Comparison of ENCODE assay signal across 19 mouse cellular contexts in the genomic region with DNA sequence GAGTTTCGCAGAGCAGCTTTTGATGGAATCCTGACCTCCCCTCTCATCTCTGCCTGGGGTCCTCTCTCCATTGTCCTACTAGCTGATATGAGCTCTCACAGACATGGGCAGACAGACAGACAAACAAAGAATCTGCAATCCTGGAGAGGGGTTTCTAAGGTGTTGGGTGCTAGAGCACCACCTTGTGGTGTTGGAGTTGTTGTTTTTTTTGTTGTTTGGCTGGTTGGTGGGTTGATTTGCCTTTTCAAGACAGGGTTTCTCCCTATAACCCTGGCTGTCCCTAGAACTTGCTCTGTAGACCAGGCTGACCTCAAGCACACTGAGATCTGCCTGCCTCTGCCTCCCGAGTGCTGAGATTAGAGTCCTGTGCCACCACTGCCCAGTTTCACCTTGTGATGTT. TPM values are rescaled to one million over a fixed set of nuclear protein-coding genes. Genes with fewer than 3 reads are reported as not detected.
DNase-seq lines count a peak whose midpoint lies in the region; ATAC-seq and TF ChIP-seq lines count a peak whose summit lies in the region.
"Had no signal": no experiment of that assay in that cellular context is flagged by ENCODE, and none has a peak within 500 bp of the region (broad histone marks: within the 10 kb centered on the region; RNA-seq: fewer than 3 reads in every experiment).

No protein-coding gene starts in this region.

- no peak for TF ChIP-seq POLR2A in cerebellum, adult 2 months (IDR thresholded peaks at IDR 0.05; ENCODE audit: borderline replicate concordance, insufficient read depth, low read length)

- POLR2A ChIA-PET in Patski (lab: Charles Lee) = no interaction called here

- peaks cover 9% of the 10 kb centered on the region for H3K27me3 ChIP-seq in kidney, postnatal 0 days (ENCODE audit: insufficient read depth, low read length)
- H3K27me3 ChIP-seq in Patski = peaks cover 40% of the 10 kb centered on the region
- no peaks in the 10 kb centered on the region for H3K27me3 ChIP-seq in cerebellum, adult 2 months (ENCODE audit: control insufficient read depth, insufficient read depth, low read length)

- CTCF ChIA-PET in Patski (lab: Charles Lee) = interaction anchor here (0.9 to 1.3 kb wide), 6 partner anchors 9 to 167 kb away, joined by 3 to 4 read pairs (median 3); no protein-coding TSS in a partner anchor

- no peaks in the 10 kb centered on the region for H3K9me3 ChIP-seq in kidney, postnatal 0 days (replicated peaks; ENCODE audit: low read length)
- H3K9me3 ChIP-seq: embryonic facial prominence, embryonic 13.5 days; limb, embryonic 13.5 days had no signal

- no peak overlapping the region for H3K4me2 ChIP-seq in kidney, postnatal 0 days (ENCODE audit: low read length)
- H3K4me2 ChIP-seq: embryonic facial prominence, embryonic 13.5 days; limb, embryonic 13.5 days had no signal

- DNase-seq in kidney, postnatal 0 days (ENCODE audit: low spot score) = no peak
- DNase-seq in kidney, adult 18-20 months = no peak
- DNase-seq in thymus, postnatal 0 days (ENCODE audit: low spot score) = peak; percentile 20
- no peak for DNase-seq in thymus, postnatal 10 days (ENCODE audit: low spot score in 2 of 2)
- no peak for DNase-seq in Patski (ENCODE audit: low read depth, low spot score)
- no peak for DNase-seq in cerebellum, adult 2 months
- DNase-seq in cerebellum, postnatal 10 days = no peak
- DNase-seq: cerebellum, postnatal 14 days; heart, postnatal 36 days; kidney, postnatal 36 days; layer of hippocampus, postnatal 36 days; lung, adult 18-20 months; right cerebral cortex, postnatal 25 days; thymus, postnatal 14 days had no signal

- TF ChIP-seq CTCF in kidney, postnatal 0 days (IDR thresholded peaks at IDR 0.05; ENCODE audit: low read depth) = peak; percentile 44
- TF ChIP-seq CTCF in Patski (IDR thresholded peaks at IDR 0.05) = peak; percentile 57
- TF ChIP-seq CTCF in cerebellum, adult 2 months (IDR thresholded peaks at IDR 0.05; ENCODE audit: borderline replicate concordance, insufficient read depth, low read depth, low read length) = no peak

- no peaks in the 10 kb centered on the region for H3K36me3 ChIP-seq in kidney, postnatal 0 days (ENCODE audit: insufficient read depth, low read length)
- H3K36me3 ChIP-seq: embryonic facial prominence, embryonic 13.5 days; forebrain, embryonic 10.5 days; limb, embryonic 13.5 days had no signal

- H3K9ac ChIP-seq in kidney, postnatal 0 days (ENCODE audit: low read depth, low read length) = no peak overlapping the region
- H3K9ac ChIP-seq: embryonic facial prominence, embryonic 13.5 days; limb, embryonic 13.5 days had no signal

- H3K4me1 ChIP-seq in kidney, postnatal 0 days (replicated peaks; ENCODE audit: insufficient read depth, low read length) = peaks cover 5% of the 10 kb centered on the region; the same call in 1 of the 2 replicates
- H3K4me1 ChIP-seq in cerebellum, adult 2 months (ENCODE audit: control insufficient read depth, insufficient read depth, low read length) = no peaks in the 10 kb centered on the region; the same call in 1 of the 2 replicates

- no peak for ATAC-seq in kidney, postnatal 0 days (replicated peaks; ENCODE audit: low FRiP score, low read depth)
- no peak for ATAC-seq in Patski
- ATAC-seq: inflammation-experienced regulatory T-cells, adult 6 months had no signal

- H3K4me3 ChIP-seq in kidney, postnatal 0 days (replicated peaks; ENCODE audit: low read depth, low read length) = no peak overlapping the region
- no peak overlapping the region for H3K4me3 ChIP-seq in cerebellum, adult 2 months (replicated peaks; ENCODE audit: insufficient read depth, low read depth, low read length)
- H3K4me3 ChIP-seq: embryonic facial prominence, embryonic 13.5 days; forebrain, embryonic 10.5 days; limb, embryonic 13.5 days; megakaryocyte, embryonic 14.5 days had no signal

- 65% methylated on average over 2 of the region's 2 CpGs for WGBS in kidney, postnatal 0 days
- WGBS in cerebellum, adult 2 months = 82% methylated on average over 2 of the region's 2 CpGs

- in situ Hi-C loops in Patski (cut with MboI; ENCODE audit: low pct_unique_long_range_greater_than_20kb) = loop anchor here (5.0 kb wide), 2 partner anchors 82 to 157 kb away; no protein-coding TSS in a partner anchor

- H3K27ac ChIP-seq in kidney, postnatal 0 days = no peak overlapping the region
- no peak overlapping the region for H3K27ac ChIP-seq in cerebellum, adult 2 months (ENCODE audit: insufficient read depth, low read length)
- H3K27ac ChIP-seq: embryonic facial prominence, embryonic 13.5 days; forebrain, embryonic 10.5 days; limb, embryonic 13.5 days had no signal

RNA-seq across cellular contexts. Expression of a gene that starts 3.1 kb away (rescaled TPM):
- 2.2 and 2.7 TPM in 2 replicates for polyA plus RNA-seq in kidney, postnatal 0 days (2015; fragmentation: Nextera tagmentation; extraction: Ambion mirVana)
- 0.70 and 0.91 TPM in 2 replicates for polyA plus RNA-seq in thymus, postnatal 0 days (2015; fragmentation: Nextera tagmentation; extraction: Ambion mirVana)
- polyA plus RNA-seq in Patski (2021) = 0.28 TPM
- polyA plus RNA-seq in cerebellum, adult 2 months (2012; rRNA removed) = 77.8 and 91.5 TPM in 2 replicates

RNA-seq across cellular contexts. Expression of a gene that starts 17.9 kb away (rescaled TPM):
- polyA plus RNA-seq in kidney, postnatal 0 days (2015; fragmentation: Nextera tagmentation; extraction: Ambion mirVana) = not detected in 2 replicates
- polyA plus RNA-seq in thymus, postnatal 0 days (2015; fragmentation: Nextera tagmentation; extraction: Ambion mirVana) = 0.13 and 0.28 TPM in 2 replicates
- polyA plus RNA-seq in Patski (2021) = not detected
- not detected in 2 replicates for polyA plus RNA-seq in cerebellum, adult 2 months (2012; rRNA removed)
- polyA plus RNA-seq: embryonic facial prominence, embryonic 13.5 days; forebrain, embryonic 10.5 days; inflammation-experienced regulatory T-cells, adult 6 months; limb, embryonic 13.5 days had no signal

RNA-seq across cellular contexts. Expression of a gene that starts 31.4 kb away (rescaled TPM):
- polyA plus RNA-seq in kidney, postnatal 0 days (2015; fragmentation: Nextera tagmentation; extraction: Ambion mirVana) = not detected in 2 replicates
- not detected in 2 replicates for polyA plus RNA-seq in thymus, postnatal 0 days (2015; fragmentation: Nextera tagmentation; extraction: Ambion mirVana)
- polyA plus RNA-seq in Patski (2021) = not detected
- not detected in 2 replicates for polyA plus RNA-seq in cerebellum, adult 2 months (2012; rRNA removed)
- polyA plus RNA-seq: embryonic facial prominence, embryonic 13.5 days; forebrain, embryonic 10.5 days; inflammation-experienced regulatory T-cells, adult 6 months; limb, embryonic 13.5 days had no signal

RNA-seq across cellular contexts. Expression of a gene that starts 37.4 kb away (rescaled TPM):
- 5.4 and 5.9 TPM in 2 replicates for polyA plus RNA-seq in kidney, postnatal 0 days (2015; fragmentation: Nextera tagmentation; extraction: Ambion mirVana)
- 7.6 and 7.7 TPM in 2 replicates for polyA plus RNA-seq in thymus, postnatal 0 days (2015; fragmentation: Nextera tagmentation; extraction: Ambion mirVana)
- 0.05 TPM for polyA plus RNA-seq in Patski (2021)
- polyA plus RNA-seq in cerebellum, adult 2 months (2012; rRNA removed) = 1.3 and 1.4 TPM in 2 replicates

Comparison
In these comparisons a context has a peak if more than half of its experiments do, and no peak if none do; other contexts are left out.
1. RNA of a gene that starts 3.1 kb away (polyA plus RNA-seq): 77.8 to 91.5 TPM in cerebellum, adult 2 months; 2.2 to 2.7 TPM in kidney, postnatal 0 days, 0.70 to 0.91 TPM in thymus, postnatal 0 days and 0.28 TPM in Patski (single experiment); every median in the first group is over 10 times any median in the second.